Mouse (Mus musculus): ENCODE data around the gene Cdh23.

DNA sequence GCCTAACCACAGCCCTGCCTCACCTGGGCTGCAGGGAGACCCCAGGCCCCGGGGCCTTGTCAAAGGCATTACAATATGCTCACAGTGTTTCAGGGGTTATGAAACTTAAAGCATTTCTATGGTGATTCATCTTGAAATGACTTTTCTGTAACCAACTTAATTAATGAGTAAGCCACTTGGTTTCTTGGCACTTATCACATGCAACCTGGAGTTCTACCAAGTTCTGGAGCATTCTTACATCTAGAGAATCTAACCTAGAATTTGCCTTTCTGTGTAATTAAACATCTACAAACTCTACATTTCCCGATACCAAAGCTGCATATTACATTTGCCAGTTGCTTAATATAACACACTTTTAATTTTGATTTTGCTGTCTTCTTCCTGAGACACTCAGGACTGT is 279.2 kb downstream of the Cdh23 start:
- TF ChIP-seq TCF3 (IDR thresholded peaks at IDR 0.05; ENCODE audit: insufficient read length, low read depth) (no peak), POLR2A (IDR thresholded peaks at IDR 0.05; ENCODE audit: insufficient read length, low read depth) (no peak)

All from myocyte (in vitro differentiated cells).